Mouse (Mus musculus): ENCODE results near the gene Hhatl.

The Hhatl gene

DNA sequence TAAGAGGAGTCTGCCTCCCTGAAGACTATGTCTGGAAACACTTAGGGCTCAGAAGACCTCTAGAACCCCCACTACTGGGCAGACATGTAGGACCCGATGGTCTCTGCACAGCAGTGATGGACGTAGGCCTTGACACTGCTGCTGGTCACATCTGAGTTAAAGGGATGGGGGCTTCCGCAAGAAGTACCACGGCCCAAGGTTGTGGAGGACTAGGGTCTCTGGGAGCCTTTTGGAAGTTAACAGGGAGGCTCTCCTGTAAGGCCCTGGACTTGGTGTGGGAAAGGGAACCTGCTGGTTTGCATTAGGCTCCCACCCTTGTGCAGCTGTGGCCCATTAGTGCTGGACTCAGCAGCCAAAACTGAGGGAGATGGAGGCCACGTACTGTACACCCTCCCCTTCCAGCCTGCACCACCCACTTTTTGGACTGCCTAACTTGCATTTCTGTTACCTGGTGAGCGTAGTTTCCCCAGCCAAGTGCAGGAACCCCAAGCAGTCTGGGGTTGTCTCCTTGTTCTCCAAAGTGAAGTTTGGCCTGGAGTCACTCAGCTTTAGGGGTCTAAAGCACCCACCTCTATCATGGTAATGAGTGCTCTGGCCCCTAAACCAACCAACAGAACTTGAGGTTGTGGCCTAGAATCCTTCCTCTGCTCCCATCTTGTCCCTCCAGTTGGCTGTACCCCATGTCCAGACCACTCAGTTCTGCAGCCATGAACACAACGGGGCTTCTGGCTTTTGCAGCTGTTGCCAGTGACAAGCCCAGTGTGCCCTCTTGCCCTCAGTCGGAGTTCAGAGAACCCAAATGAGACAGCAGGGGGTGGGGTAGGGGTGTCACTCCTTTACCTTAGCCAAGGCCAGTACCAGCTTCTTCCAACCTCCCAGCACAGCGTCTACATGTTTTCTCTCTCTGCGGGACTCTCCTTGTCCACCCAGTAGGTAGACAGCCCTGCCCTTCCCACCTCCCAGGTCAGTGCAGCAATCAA, 34.2 kb downstream of the Hhatl start:
- DNase-seq (ENCODE audit: low read depth), result no peak

GRCm38 (mm10) chr9:121757432-121757831, 34.9 kb downstream of the Hhatl start:
- DNase-seq (ENCODE audit: low read depth), result no peak

- DNase-seq (ENCODE audit: low read depth), result no peak
Measured at GRCm38 (mm10) chr9:121756785-121757184, 35.5 kb downstream of the Hhatl start.

GRCm38 (mm10) chr9:121754624-121755023, 37.7 kb downstream of the Hhatl start:
- DNase-seq (ENCODE audit: low read depth), result no peak

GRCm38 (mm10) chr9:121752774-121753173, 39.5 kb downstream of the Hhatl start:
- DNase-seq (ENCODE audit: low read depth), result no peak

- DNase-seq (ENCODE audit: low read depth), result no peak
Measured at GRCm38 (mm10) chr9:121744051-121744450, 48.3 kb downstream of the Hhatl start.

- DNase-seq (ENCODE audit: low read depth), result no peak
Measured at GRCm38 (mm10) chr9:121741168-121741567, 51.1 kb downstream of the Hhatl start.

GRCm38 (mm10) chr9:121740490-121740889, 51.8 kb downstream of the Hhatl start:
- DNase-seq (ENCODE audit: low read depth), result no peak

Measured in c-Kit-positive CD71-positive TER-119-negative erythroid progenitor cells, embryonic 14.5 days (primary cell).